In genomic region chr17:30253924-30254323, GRCm38 (mm10) we compare ENCODE assay signal across 16 mouse cellular contexts.
A peak's percentile ranks its signal among the peaks of the same experiment; 100 is the strongest.
DNase-seq lines count a peak whose midpoint lies in the region; ATAC-seq lines count a peak whose summit lies in the region.
"Had no signal": no experiment of that assay in that cellular context is flagged by ENCODE, and none has a peak within 500 bp of the region (broad histone marks: within the 10 kb centered on the region; RNA-seq: fewer than 3 reads in every experiment).

No protein-coding gene starts in this region.

- no peak for DNase-seq in kidney, adult 9 months
- DNase-seq in midbrain, embryonic 11.5 days (ENCODE audit: low spot score, missing footprints), result no peak
- no peak for DNase-seq in c-Kit-positive CD71-positive TER-119-positive erythroid progenitor cells, embryonic 14.5 days (ENCODE audit: low spot score)
- DNase-seq: adrenal gland, postnatal 25 days; cerebellum, adult 9-10 months; forebrain, postnatal 0 days; gastrocnemius, postnatal 25 days; kidney, postnatal 14 days had no signal

- no peaks in the 10 kb centered on the region for H3K36me3 ChIP-seq in heart, embryonic 13.5 days
- H3K36me3 ChIP-seq in heart, embryonic 11.5 days (ENCODE audit: control insufficient read depth, insufficient read depth, low read length), result no peaks in the 10 kb centered on the region
- no peaks in the 10 kb centered on the region for H3K36me3 ChIP-seq in kidney, embryonic 14.5 days (ENCODE audit: control insufficient read depth, insufficient read depth, low read length)
- no peaks in the 10 kb centered on the region for H3K36me3 ChIP-seq in midbrain, embryonic 13.5 days
- H3K36me3 ChIP-seq in midbrain, embryonic 11.5 days (ENCODE audit: control insufficient read depth, insufficient read depth, low read length), result no peaks in the 10 kb centered on the region
- no peaks in the 10 kb centered on the region for H3K36me3 ChIP-seq in embryonic facial prominence, embryonic 12.5 days
- H3K36me3 ChIP-seq: midbrain, embryonic 12.5 days had no signal

- no peaks in the 10 kb centered on the region for H3K27me3 ChIP-seq in heart, embryonic 13.5 days (replicated peaks)
- H3K27me3 ChIP-seq in heart, embryonic 11.5 days (ENCODE audit: control insufficient read depth, insufficient read depth, low read length), result no peaks in the 10 kb centered on the region
- no peaks in the 10 kb centered on the region for H3K27me3 ChIP-seq in kidney, embryonic 14.5 days (ENCODE audit: control insufficient read depth, insufficient read depth, low read length)
- H3K27me3 ChIP-seq in midbrain, embryonic 13.5 days, result no peaks in the 10 kb centered on the region
- no peaks in the 10 kb centered on the region for H3K27me3 ChIP-seq in midbrain, embryonic 11.5 days (ENCODE audit: control insufficient read depth, insufficient read depth, low read length)
- no peaks in the 10 kb centered on the region for H3K27me3 ChIP-seq in embryonic facial prominence, embryonic 12.5 days
- H3K27me3 ChIP-seq: midbrain, embryonic 12.5 days had no signal

- H3K4me2 ChIP-seq in heart, embryonic 13.5 days, result no peak overlapping the region
- no peak overlapping the region for H3K4me2 ChIP-seq in heart, embryonic 11.5 days
- no peak overlapping the region for H3K4me2 ChIP-seq in kidney, embryonic 14.5 days (replicated peaks; ENCODE audit: low read depth, low read length)
- no peak overlapping the region for H3K4me2 ChIP-seq in midbrain, embryonic 13.5 days (replicated peaks)
- H3K4me2 ChIP-seq in midbrain, embryonic 11.5 days, result no peak overlapping the region
- H3K4me2 ChIP-seq in embryonic facial prominence, embryonic 12.5 days (replicated peaks), result no peak overlapping the region
- H3K4me2 ChIP-seq: midbrain, embryonic 12.5 days had no signal

- no peak for ATAC-seq in heart, embryonic 13.5 days (ENCODE audit: extremely low read depth, insufficient number of reproducible peaks, low FRiP score, low TSS enrichment)
- ATAC-seq in heart, embryonic 11.5 days (replicated peaks; ENCODE audit: insufficient number of reproducible peaks, low FRiP score, low TSS enrichment), result no peak
- peak; percentile 77; the same call in 1 of the 2 replicates for ATAC-seq in kidney, embryonic 14.5 days (ENCODE audit: low FRiP score, low TSS enrichment)
- ATAC-seq in midbrain, embryonic 13.5 days, result peak; percentile 12; the same call in 1 of the 2 replicates
- no peak for ATAC-seq in midbrain, embryonic 11.5 days (ENCODE audit: low FRiP score)
- no peak for ATAC-seq in embryonic facial prominence, embryonic 12.5 days (ENCODE audit: insufficient number of reproducible peaks, insufficient read depth, low FRiP score, low TSS enrichment)
- ATAC-seq: forebrain, postnatal 0 days; lung, postnatal 0 days had no signal

- no peaks in the 10 kb centered on the region for H3K9me3 ChIP-seq in heart, embryonic 13.5 days
- no peaks in the 10 kb centered on the region for H3K9me3 ChIP-seq in heart, embryonic 11.5 days (replicated peaks; ENCODE audit: control insufficient read depth, low read length)
- H3K9me3 ChIP-seq in kidney, embryonic 14.5 days (ENCODE audit: control insufficient read depth, low read length), result no peaks in the 10 kb centered on the region
- H3K9me3 ChIP-seq in midbrain, embryonic 13.5 days, result no peaks in the 10 kb centered on the region
- H3K9me3 ChIP-seq in midbrain, embryonic 11.5 days (ENCODE audit: control insufficient read depth, low read length), result no peaks in the 10 kb centered on the region
- H3K9me3 ChIP-seq in embryonic facial prominence, embryonic 12.5 days, result no peaks in the 10 kb centered on the region
- H3K9me3 ChIP-seq: midbrain, embryonic 12.5 days had no signal

- H3K27ac ChIP-seq in heart, embryonic 13.5 days (replicated peaks), result peak overlapping the region; percentile 8; the same call in 1 of the 2 replicates
- H3K27ac ChIP-seq in heart, embryonic 11.5 days (ENCODE audit: low read depth, low read length), result no peak overlapping the region
- H3K27ac ChIP-seq in kidney, embryonic 14.5 days (ENCODE audit: low read depth, low read length), result peak overlapping the region; percentile 37; the same call in 1 of the 2 replicates
- H3K27ac ChIP-seq in midbrain, embryonic 13.5 days, result no peak overlapping the region
- H3K27ac ChIP-seq in midbrain, embryonic 11.5 days (ENCODE audit: low read depth, low read length), result no peak overlapping the region; the same call in 1 of the 2 replicates
- H3K27ac ChIP-seq in embryonic facial prominence, embryonic 12.5 days, result no peak overlapping the region
- H3K27ac ChIP-seq: macrophage; midbrain, embryonic 12.5 days had no signal

- H3K4me1 ChIP-seq in heart, embryonic 13.5 days, result peaks cover 66% of the 10 kb centered on the region
- H3K4me1 ChIP-seq in heart, embryonic 11.5 days (ENCODE audit: control insufficient read depth, insufficient read depth, low read length), result peaks cover 34% of the 10 kb centered on the region
- peaks cover 23% of the 10 kb centered on the region for H3K4me1 ChIP-seq in kidney, embryonic 14.5 days (ENCODE audit: control insufficient read depth, insufficient read depth, low read length)
- peaks cover 58% of the 10 kb centered on the region for H3K4me1 ChIP-seq in midbrain, embryonic 13.5 days (replicated peaks)
- H3K4me1 ChIP-seq in midbrain, embryonic 11.5 days (ENCODE audit: control insufficient read depth, insufficient read depth, low read length), result peaks cover 26% of the 10 kb centered on the region
- peaks cover 18% of the 10 kb centered on the region for H3K4me1 ChIP-seq in embryonic facial prominence, embryonic 12.5 days

- H3K4me3 ChIP-seq in heart, embryonic 13.5 days, result no peak overlapping the region
- no peak overlapping the region for H3K4me3 ChIP-seq in heart, embryonic 11.5 days (ENCODE audit: low read depth, low read length)
- no peak overlapping the region for H3K4me3 ChIP-seq in kidney, embryonic 14.5 days (ENCODE audit: low read length)
- no peak overlapping the region for H3K4me3 ChIP-seq in midbrain, embryonic 13.5 days (replicated peaks)
- H3K4me3 ChIP-seq in midbrain, embryonic 11.5 days (ENCODE audit: low read depth, low read length), result no peak overlapping the region
- H3K4me3 ChIP-seq in embryonic facial prominence, embryonic 12.5 days, result no peak overlapping the region
- H3K4me3 ChIP-seq: midbrain, embryonic 12.5 days had no signal

- 59% methylated on average over 7 of the region's 7 CpGs for WGBS in heart, embryonic 13.5 days
- 58% methylated on average over 7 of the region's 7 CpGs for WGBS in heart, embryonic 11.5 days (ENCODE audit: insufficient replicate concordance)
- WGBS in kidney, embryonic 14.5 days, result 19% methylated on average over 7 of the region's 7 CpGs
- 27% methylated on average over 7 of the region's 7 CpGs for WGBS in midbrain, embryonic 13.5 days
- 48% methylated on average over 7 of the region's 7 CpGs for WGBS in midbrain, embryonic 11.5 days
- 61% methylated on average over 7 of the region's 7 CpGs for WGBS in embryonic facial prominence, embryonic 12.5 days

- H3K9ac ChIP-seq in heart, embryonic 13.5 days, result no peak overlapping the region
- no peak overlapping the region for H3K9ac ChIP-seq in heart, embryonic 11.5 days (ENCODE audit: low read depth, low read length)
- no peak overlapping the region for H3K9ac ChIP-seq in kidney, embryonic 14.5 days (ENCODE audit: low read depth, low read length)
- H3K9ac ChIP-seq in midbrain, embryonic 13.5 days (replicated peaks), result no peak overlapping the region
- H3K9ac ChIP-seq in midbrain, embryonic 11.5 days (ENCODE audit: low read length), result no peak overlapping the region
- 0 out of 2 replicates have a peak overlapping the region, but pooled peaks have one; percentile 6 for H3K9ac ChIP-seq in embryonic facial prominence, embryonic 12.5 days
- H3K9ac ChIP-seq: forebrain, postnatal 0 days; midbrain, embryonic 12.5 days had no signal

Comparison
In these comparisons a context has a peak if more than half of its experiments do, and no peak if none do; other contexts are left out.
1. ATAC-seq: peak in kidney, embryonic 14.5 days (single experiment) and midbrain, embryonic 13.5 days (single experiment); none in heart, embryonic 13.5 days (single experiment), heart, embryonic 11.5 days (single experiment), midbrain, embryonic 11.5 days (single experiment) and embryonic facial prominence, embryonic 12.5 days (single experiment).
2. H3K27ac ChIP-seq: peak in heart, embryonic 13.5 days (single experiment) and kidney, embryonic 14.5 days (single experiment); none in heart, embryonic 11.5 days (single experiment), midbrain, embryonic 13.5 days (single experiment), midbrain, embryonic 11.5 days (single experiment) and embryonic facial prominence, embryonic 12.5 days (single experiment).